Mouse (Mus musculus) gastrocnemius, postnatal 10 days (tissue): ENCODE results near the gene Vstm2b. TPM values are rescaled to one million over a fixed set of nuclear protein-coding genes. Genes with fewer than 3 reads are reported as not detected.

Experiments used
- total RNA-seq, 2 experiments: library from RNA; stranded (reverse); gene quantifications; 2 replicates each; pipeline ENCODE4 v1.2.3; 2021

Vstm2b gene
- total RNA-seq, 2 experiments from 2014 or later: 1.1 TPM

Other genes starting within 250 kb of the Vstm2b start
- gene 4930433I11Rik, start 89.2 kb downstream of the Vstm2b start, total RNA-seq: not detected
- gene Gm4884, start 134.4 kb downstream of the Vstm2b start, total RNA-seq: not detected